Mouse (Mus musculus): ENCODE measurements around the gene Uhrf2. TPM values are rescaled to one million over a fixed set of nuclear protein-coding genes. Genes with fewer than 3 reads are reported as not detected.

Gene Uhrf2
- total RNA-seq, 2 experiments from 2014 or later, result 67.5 to 73.2 TPM

DNA sequence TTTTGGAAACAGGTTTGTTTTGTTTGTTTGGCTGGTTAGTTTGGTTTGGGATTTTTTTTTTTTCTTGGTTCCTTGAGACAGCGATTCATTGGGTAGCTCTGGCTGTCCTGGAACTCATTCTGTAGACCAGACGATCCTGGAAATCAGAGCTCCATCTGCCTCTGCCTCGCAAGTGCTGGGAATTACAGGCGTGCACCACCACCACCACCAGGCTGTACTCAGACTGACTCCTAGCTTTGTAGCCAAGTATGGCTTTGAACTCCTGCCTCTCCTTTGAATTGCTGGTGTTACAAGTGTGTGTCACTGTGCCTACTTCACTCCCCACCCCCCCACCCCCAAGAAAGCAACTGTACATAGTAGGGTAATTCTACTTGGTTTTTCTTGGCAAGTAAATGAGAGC lies 86.9 kb downstream of the Uhrf2 start:
- no peak for ATAC-seq (replicated peaks; ENCODE audit: low FRiP score, poor library complexity, severe bottlenecking)

DNA sequence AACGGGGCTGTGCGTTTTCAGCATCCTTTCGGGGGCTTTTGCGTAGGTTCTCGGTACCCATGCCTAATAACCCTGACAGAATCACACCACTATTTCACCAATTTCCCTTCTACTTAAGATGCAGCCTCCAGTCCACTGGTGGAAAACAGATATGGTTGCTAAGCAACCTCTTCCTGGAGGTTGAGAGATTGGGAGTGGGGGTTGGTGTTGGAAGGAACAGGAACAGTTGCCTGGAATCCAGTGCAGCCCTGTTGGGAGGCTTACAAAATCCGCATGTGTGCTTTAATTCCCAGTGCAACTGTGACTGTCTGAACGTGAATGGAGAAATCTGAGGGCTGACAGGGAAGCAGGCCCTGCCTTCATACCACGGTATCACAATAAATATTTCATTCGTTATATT lies 87.5 kb downstream of the Uhrf2 start:
- no peak for ATAC-seq (replicated peaks; ENCODE audit: low FRiP score, poor library complexity, severe bottlenecking)

DNA sequence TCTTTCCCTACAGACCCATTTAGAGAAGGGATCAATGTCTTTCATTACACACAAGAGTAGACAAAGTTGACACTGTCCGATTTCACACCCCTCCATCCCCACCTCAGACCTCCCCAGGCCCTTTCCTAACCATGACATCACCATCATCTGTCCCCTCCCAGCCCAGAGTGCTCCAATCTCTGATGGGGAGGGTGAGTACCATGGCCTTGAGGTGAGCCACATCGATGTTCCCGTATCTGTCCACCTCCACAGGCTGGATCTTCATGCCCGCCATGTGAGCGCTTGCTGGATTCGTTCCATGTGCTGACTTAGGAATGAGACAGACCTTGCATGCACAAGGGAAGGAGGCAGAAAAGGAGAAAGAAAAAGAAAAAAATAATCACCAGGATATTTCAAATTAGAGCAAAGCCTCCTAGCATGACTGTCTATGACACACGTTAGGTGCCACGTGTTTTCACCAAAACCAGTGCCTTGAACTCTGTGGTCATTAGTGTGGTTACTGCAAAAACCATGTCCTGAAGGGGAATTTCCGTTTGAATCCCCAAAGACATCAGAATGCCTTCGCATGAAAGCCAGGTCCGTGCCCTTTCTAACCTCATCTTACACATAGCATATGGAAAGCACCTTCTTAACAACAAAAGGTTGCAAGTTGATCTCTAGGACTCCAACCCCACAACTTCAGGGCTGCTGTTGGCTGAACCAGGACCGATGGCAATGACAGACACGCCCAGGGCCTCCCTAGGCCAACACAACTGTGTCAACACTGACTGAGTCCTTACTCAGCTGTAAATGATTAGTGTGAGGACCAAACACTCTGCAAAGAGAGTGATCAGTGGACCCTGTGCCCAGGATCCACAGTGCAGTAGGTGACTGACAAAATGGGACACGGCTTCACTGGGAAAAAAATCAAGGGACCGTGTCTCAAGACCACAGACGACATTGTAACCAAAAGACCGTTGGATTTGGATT lies 88.3 kb downstream of the Uhrf2 start:
- ATAC-seq (replicated peaks; ENCODE audit: low FRiP score, poor library complexity, severe bottlenecking), result no peak

DNA sequence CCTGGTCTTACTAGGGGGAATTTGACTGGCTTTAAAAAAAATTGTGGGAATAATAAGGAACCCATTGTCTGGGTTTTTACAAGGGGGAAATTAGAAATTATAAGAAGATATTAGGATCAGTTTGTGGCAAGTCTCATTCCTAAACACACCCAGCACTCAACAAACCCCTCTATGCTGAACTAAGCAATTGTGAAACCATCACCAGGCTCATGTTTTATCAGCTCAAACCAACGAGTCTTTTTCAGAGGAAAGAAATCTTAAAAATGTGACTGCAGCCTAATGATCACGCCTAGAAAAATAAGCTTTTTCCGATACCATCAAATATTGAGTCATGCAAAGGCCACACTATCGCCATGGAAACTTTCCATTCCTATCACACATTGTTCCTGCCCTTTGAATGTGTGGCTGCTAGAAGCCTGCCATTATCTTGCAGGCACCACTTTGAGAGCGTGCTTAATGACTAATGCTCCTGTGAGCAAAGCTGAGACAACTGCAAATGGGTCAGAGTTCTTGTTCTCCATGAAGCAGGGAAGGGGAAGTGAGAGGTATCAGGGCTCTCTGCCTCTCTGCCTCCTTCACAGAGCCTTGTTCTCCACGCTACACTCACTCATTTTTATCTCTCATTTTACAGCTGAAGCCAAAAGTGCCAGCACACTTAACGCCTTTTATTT lies 94.8 kb downstream of the Uhrf2 start:
- ATAC-seq (replicated peaks; ENCODE audit: low FRiP score, poor library complexity, severe bottlenecking), result no peak

DNA sequence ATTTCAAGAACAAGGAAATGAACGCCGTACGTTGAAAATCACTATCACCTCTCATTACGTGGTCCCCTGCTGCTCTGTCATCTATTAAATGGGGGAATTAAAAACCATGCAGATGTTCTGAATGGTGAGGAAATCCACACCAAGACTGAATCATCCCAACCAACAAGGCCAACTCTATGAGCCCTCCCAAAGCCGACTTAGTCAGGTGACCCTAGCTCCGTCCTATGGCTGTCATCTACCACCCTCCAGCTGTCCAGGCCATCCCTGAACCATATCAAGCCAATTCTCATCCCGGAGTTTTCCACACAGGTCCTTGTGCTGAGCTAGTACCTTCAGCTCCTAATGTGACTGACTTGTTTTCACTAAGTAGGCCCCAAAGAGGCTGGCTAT lies 95.4 kb downstream of the Uhrf2 start:
- no peak for ATAC-seq (replicated peaks; ENCODE audit: low FRiP score, poor library complexity, severe bottlenecking)

DNA sequence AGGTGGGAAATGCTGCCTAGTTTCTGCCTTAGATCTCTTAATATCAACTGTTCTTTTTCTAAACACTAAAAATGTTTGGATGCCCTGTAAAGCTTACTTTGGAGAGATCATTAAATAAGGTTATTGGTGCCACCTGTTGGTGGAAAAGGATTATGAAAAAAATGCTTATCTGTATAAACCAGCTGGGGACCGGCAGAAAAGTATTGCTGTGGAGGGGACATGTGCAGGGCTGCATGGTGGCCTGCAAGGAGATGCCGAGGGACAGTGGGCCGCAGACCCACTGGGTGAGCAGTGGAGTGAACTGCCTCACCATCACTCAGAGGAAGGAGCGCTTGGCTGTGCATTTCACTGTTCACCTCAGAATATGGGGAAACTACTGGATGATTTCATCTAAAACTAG lies 97.9 kb downstream of the Uhrf2 start:
- no peak for ATAC-seq (replicated peaks; ENCODE audit: low FRiP score, poor library complexity, severe bottlenecking)

DNA sequence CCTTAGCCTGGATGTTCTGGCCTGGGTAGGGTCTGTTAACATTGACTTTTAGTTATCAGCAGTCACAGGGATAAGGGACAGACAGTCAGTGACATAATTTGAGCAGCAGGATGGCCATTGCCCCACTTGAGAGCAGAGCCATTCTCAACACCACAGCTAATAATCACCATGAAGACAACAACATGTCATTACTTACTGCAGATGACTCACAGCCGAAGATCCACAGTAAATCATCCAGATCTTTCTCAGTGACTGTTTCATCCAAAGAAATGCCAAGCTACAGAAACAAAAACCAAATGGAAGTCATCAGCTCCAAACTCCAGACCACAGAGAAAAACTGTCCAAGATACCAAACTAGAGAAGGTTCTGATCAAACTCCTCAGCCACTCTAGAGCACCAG lies 106.0 kb downstream of the Uhrf2 start:
- ATAC-seq (replicated peaks; ENCODE audit: low FRiP score, poor library complexity, severe bottlenecking), result no peak

Other genes with a start within 250 kb of the Uhrf2 start
- 6.5 and 10.0 TPM in 2 replicates for gene 9930021J03Rik, start 224.5 kb upstream of the Uhrf2 start, total RNA-seq (2015; ENCODE audit: low replicate concordance)
- 6.6 and 8.4 TPM in 2 replicates for gene 9930021J03Rik, start 224.5 kb upstream of the Uhrf2 start, total RNA-seq (2017; ENCODE audit: low replicate concordance)
- gene Ranbp6, start 217.5 kb upstream of the Uhrf2 start, total RNA-seq (2015; ENCODE audit: low replicate concordance), result 4.8 TPM in 2 replicates
- gene Ranbp6, start 217.5 kb upstream of the Uhrf2 start, total RNA-seq (2017; ENCODE audit: low replicate concordance), result 5.9 and 9.5 TPM in 2 replicates
- not detected in 2 replicates for gene Il33, start 105.4 kb upstream of the Uhrf2 start, total RNA-seq (2015; ENCODE audit: low replicate concordance)
- not detected in 2 replicates for gene Il33, start 105.4 kb upstream of the Uhrf2 start, total RNA-seq (2017; ENCODE audit: low replicate concordance)
- gene Trpd52l3, start 26.7 kb upstream of the Uhrf2 start, total RNA-seq (2015; ENCODE audit: low replicate concordance), result not detected in 2 replicates
- gene Trpd52l3, start 26.7 kb upstream of the Uhrf2 start, total RNA-seq (2017; ENCODE audit: low replicate concordance), result not detected in 2 replicates
- not detected in 2 replicates for gene Gldc, start 144.9 kb downstream of the Uhrf2 start, total RNA-seq (2015; ENCODE audit: low replicate concordance)
- gene Gldc, start 144.9 kb downstream of the Uhrf2 start, total RNA-seq (2017; ENCODE audit: low replicate concordance), result not detected in 2 replicates
- not detected in 2 replicates for gene Mbl2, start 202.4 kb downstream of the Uhrf2 start, total RNA-seq (2015; ENCODE audit: low replicate concordance)
- gene Mbl2, start 202.4 kb downstream of the Uhrf2 start, total RNA-seq (2017; ENCODE audit: low replicate concordance), result not detected in 2 replicates